Mouse (Mus musculus) forebrain, embryonic 15.5 days (tissue): ENCODE data around the gene Atp6v0a2. TPM values are rescaled to one million over a fixed set of nuclear protein-coding genes. Genes with fewer than 3 reads are reported as not detected.
"Not testable (repeated sequence)": the region's sequence is repeated elsewhere in the genome, so short reads cannot be mapped to it uniquely, and the experiment has no call there.

Experiments
- ATAC-seq: fragments of 200-750 bp; cut with Nextera tagmentation; replicated peaks from 2 replicates; pipeline ENCODE4 v1.8.0; 2017; ENCODE audit warnings: mild to moderate bottlenecking, moderate TSS enrichment, moderate library complexity
- H3K27ac ChIP-seq: fragments of 300-500 bp; sonication (generic); replicated peaks from 2 replicates; pipeline ENCODE4 v1.5.1; 2015; ENCODE audit warnings: mild to moderate bottlenecking, inconsistent platforms
- H3K27me3 ChIP-seq: fragments of 300-500 bp; sonication (generic); 2 replicates; pipeline ENCODE4 v1.6.1; 2015; ENCODE audit warnings: inconsistent platforms
- H3K36me3 ChIP-seq: fragments of 300-500 bp; sonication (generic); 2 replicates; pipeline ENCODE4 v1.6.1; 2015; ENCODE audit warnings: mild to moderate bottlenecking, inconsistent platforms
- H3K4me1 ChIP-seq: fragments of 300-500 bp; sonication (generic); 2 replicates; pipeline ENCODE4 v1.6.1; 2015; ENCODE audit warnings: inconsistent platforms
- H3K4me2 ChIP-seq: fragments of 300-500 bp; sonication (generic); replicated peaks from 2 replicates; pipeline ENCODE4 v1.6.1; 2015; ENCODE audit warnings: mild to moderate bottlenecking, inconsistent platforms
- H3K4me3 ChIP-seq: fragments of 300-500 bp; sonication (generic); 2 replicates; pipeline ENCODE4 v1.5.1; 2015; ENCODE audit warnings: mild to moderate bottlenecking, inconsistent platforms
- H3K9ac ChIP-seq: fragments of 300-500 bp; sonication (generic); replicated peaks from 2 replicates; pipeline ENCODE4 v1.6.1; 2015; ENCODE audit warnings: mild to moderate bottlenecking, inconsistent platforms
- H3K9me3 ChIP-seq: fragments of 300-500 bp; sonication (generic); 2 replicates; pipeline ENCODE4 v1.6.1; 2016; ENCODE audit warnings: inconsistent platforms
- WGBS: fragments of 180-500 bp; shearing (Covaris S2); methylation state at CpG from one replicate; pipeline ENCODE4 v1.1.7; 2015; ENCODE audit warnings: mixed read lengths; 5-methylcytosine and 5-hydroxymethylcytosine counted together
- polyA plus RNA-seq: library from polyadenylated mRNA; unstranded; fragments of >200 nt; fragmentation: Nextera tagmentation; extraction: Ambion mirVana; gene quantifications from 2 replicates; pipeline ENCODE4 v1.2.1, GENCODE M21; 2015

The Atp6v0a2 gene
- polyA plus RNA-seq, 1 experiment from 2014 or later, result 47.6 TPM

DNA sequence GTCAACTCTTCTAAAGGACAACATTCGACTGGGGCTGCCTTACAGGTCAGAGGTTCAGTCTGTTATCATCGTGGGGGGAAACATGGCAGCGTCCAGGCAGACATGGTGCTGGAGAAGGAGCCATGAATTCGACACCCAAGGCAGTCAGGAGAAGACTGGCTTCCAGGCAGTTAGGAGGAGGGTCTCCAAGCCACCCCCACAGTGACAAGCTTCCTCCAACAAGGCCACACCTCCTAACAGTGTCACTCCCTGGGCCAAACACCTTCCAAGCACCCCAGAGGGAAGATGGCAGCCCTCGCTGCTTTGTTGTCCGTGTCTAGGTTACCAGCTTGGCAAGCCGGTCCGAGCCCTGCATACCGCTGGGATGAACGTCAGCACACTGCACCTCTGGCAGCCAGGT, 9.7 kb upstream of the Atp6v0a2 start:
- WGBS, result 90% methylated on average over 10 of the region's 10 CpGs
- H3K27ac ChIP-seq, result no peak overlapping the region
- ATAC-seq, result no peak
- H3K27me3 ChIP-seq, result no peaks in the 10 kb centered on the region
- H3K9ac ChIP-seq, result no peak overlapping the region
- no peak overlapping the region for H3K4me2 ChIP-seq
- peaks cover 8% of the 10 kb centered on the region; the same call in 1 of the 2 replicates for H3K36me3 ChIP-seq
- no peaks in the 10 kb centered on the region for H3K9me3 ChIP-seq
- H3K4me1 ChIP-seq, result no peaks in the 10 kb centered on the region
- H3K4me3 ChIP-seq, result no peak overlapping the region

DNA sequence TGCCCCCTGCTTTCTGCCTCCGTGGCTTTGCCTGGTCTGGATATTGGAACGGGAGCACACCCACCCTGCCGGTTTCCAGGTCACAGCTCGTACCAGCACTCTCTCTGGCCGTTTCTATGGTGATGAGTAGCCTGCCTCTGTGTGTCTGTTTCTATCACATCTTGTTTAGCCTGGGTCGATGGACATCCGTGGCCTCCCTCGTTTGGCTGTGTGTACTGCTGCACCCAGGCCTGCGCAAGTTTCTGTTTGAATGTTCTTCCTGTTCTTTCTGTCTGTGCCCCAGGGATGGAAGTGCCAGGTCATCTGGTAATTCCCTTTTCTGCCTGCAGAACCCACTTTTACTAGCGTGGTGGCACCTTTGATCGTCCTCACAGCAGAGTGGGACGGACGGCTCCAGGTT, 7.0 kb upstream of the Atp6v0a2 start:
- H3K4me3 ChIP-seq, result no peak overlapping the region
- no peak for ATAC-seq
- no peaks in the 10 kb centered on the region for H3K4me1 ChIP-seq
- no peak overlapping the region for H3K27ac ChIP-seq
- no peaks in the 10 kb centered on the region for H3K9me3 ChIP-seq
- no peak overlapping the region for H3K4me2 ChIP-seq
- no peaks in the 10 kb centered on the region for H3K27me3 ChIP-seq
- H3K36me3 ChIP-seq, result peaks cover 7% of the 10 kb centered on the region; the same call in 1 of the 2 replicates
- WGBS, result 77% methylated on average over 13 of the region's 13 CpGs
- no peak overlapping the region for H3K9ac ChIP-seq

GRCm38 (mm10) chr5:124622890-124623289, 5.5 kb upstream of the Atp6v0a2 start:
- ATAC-seq, result no peak
- no peaks in the 10 kb centered on the region for H3K9me3 ChIP-seq
- 84% methylated on average over 15 of the region's 15 CpGs for WGBS
- H3K36me3 ChIP-seq, result peaks cover 6% of the 10 kb centered on the region; the same call in 1 of the 2 replicates
- no peak overlapping the region for H3K27ac ChIP-seq
- H3K9ac ChIP-seq, result no peak overlapping the region
- H3K4me3 ChIP-seq, result no peak overlapping the region
- peaks cover 1% of the 10 kb centered on the region for H3K4me1 ChIP-seq
- H3K4me2 ChIP-seq, result no peak overlapping the region
- H3K27me3 ChIP-seq, result no peaks in the 10 kb centered on the region

DNA sequence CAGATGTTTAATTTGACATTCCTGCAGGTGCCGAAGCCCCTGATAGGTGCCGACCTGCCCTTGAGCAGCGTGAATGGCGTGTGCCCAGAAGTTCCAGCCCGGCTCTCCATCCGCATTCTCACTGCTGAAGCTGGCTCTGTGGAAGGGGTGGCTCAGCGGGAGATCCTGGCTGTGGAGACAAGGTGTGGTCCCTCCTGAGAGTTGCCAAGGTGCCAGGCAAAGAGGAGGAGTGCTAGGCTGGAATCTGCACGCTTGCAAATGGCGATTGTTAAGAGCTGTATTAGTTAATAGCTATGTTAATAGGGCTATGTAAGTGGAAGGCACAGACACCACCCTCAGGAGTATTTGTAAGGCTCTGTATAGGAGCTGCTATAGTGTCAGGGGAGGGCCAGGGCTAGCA, 4.1 kb upstream of the Atp6v0a2 start:
- no peaks in the 10 kb centered on the region for H3K27me3 ChIP-seq

DNA sequence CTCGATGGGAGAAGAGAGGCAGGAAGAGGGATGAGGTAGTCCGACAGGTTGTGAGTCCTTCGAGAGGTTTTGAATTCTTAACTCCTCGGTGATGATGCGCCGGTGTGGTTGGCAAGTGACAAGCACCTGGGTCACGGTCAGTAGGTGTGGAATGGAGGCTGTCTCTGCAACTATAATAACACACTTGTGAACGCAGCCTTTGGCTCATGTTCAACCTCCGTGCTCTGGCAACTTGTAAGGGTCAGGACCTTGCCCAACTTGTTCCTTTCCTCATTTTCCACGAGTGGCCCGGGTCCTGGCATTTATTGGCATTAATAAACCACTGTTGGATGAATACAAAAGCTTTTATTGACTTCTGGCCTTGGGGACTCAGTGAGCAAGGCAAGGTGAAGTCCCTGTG, 1.3 kb downstream of the Atp6v0a2 start:
- no peak overlapping the region for H3K27ac ChIP-seq

More for the DNA sequence above, 4.1 kb upstream of the Atp6v0a2 start:
- Histone ChIP-seq H3K9ac (no peak overlapping the region), H3K9me3 (no peaks in the 10 kb centered on the region), H3K27ac (no peak overlapping the region), H3K4me2 (no peak overlapping the region), H3K4me3 (no peak overlapping the region), H3K4me1 (peaks cover 7% of the 10 kb centered on the region), H3K36me3 (peaks cover 6% of the 10 kb centered on the region; the same call in 1 of the 2 replicates)
- 92% methylated on average over 9 of the region's 9 CpGs for WGBS
- no peak for ATAC-seq

GRCm38 (mm10) chr5:124631685-124632084, 3.3 kb downstream of the Atp6v0a2 start:
- no peak for ATAC-seq
- Histone ChIP-seq H3K4me2 (no peak overlapping the region), H3K4me3 (no peak overlapping the region), H3K4me1 (peaks cover 21% of the 10 kb centered on the region), H3K9ac (no peak overlapping the region), H3K27me3 (no peaks in the 10 kb centered on the region), H3K36me3 (peaks cover 29% of the 10 kb centered on the region), H3K9me3 (no peaks in the 10 kb centered on the region), H3K27ac (no peak overlapping the region)
- WGBS, result 94% methylated on average over 11 of the region's 11 CpGs

More for the DNA sequence above, 1.3 kb downstream of the Atp6v0a2 start:
- H3K4me3 ChIP-seq, result peak overlapping the region; percentile 70
- H3K9me3 ChIP-seq, result no peaks in the 10 kb centered on the region
- H3K36me3 ChIP-seq, result peaks cover 13% of the 10 kb centered on the region
- no peak for ATAC-seq
- peak overlapping the region; percentile 87 for H3K9ac ChIP-seq
- H3K27me3 ChIP-seq, result no peaks in the 10 kb centered on the region
- 24% methylated on average over 11 of the region's 11 CpGs for WGBS
- H3K4me2 ChIP-seq, result peak overlapping the region; percentile 86
- H3K4me1 ChIP-seq, result peaks cover 21% of the 10 kb centered on the region

- Histone ChIP-seq H3K36me3 (peaks cover 37% of the 10 kb centered on the region), H3K27ac (no peak overlapping the region), H3K9ac (no peak overlapping the region), H3K4me1 (peaks cover 21% of the 10 kb centered on the region), H3K4me2 (no peak overlapping the region), H3K9me3 (no peaks in the 10 kb centered on the region), H3K27me3 (no peaks in the 10 kb centered on the region), H3K4me3 (no peak overlapping the region)
- ATAC-seq, result no peak
- WGBS, result 82% methylated on average over 5 of the region's 5 CpGs
These were observed 4.1 kb downstream of the Atp6v0a2 start for GRCm38 (mm10) chr5:124632461-124632860.

- Histone ChIP-seq H3K4me1 (peaks cover 14% of the 10 kb centered on the region), H3K36me3 (peaks cover 45% of the 10 kb centered on the region), H3K4me2 (no peak overlapping the region), H3K9me3 (no peaks in the 10 kb centered on the region), H3K27ac (no peak overlapping the region), H3K9ac (no peak overlapping the region), H3K4me3 (no peak overlapping the region), H3K27me3 (no peaks in the 10 kb centered on the region)
- ATAC-seq, result no peak
- WGBS, result 90% methylated on average over 2 of the region's 2 CpGs
These were observed 5.0 kb downstream of the Atp6v0a2 start for GRCm38 (mm10) chr5:124633425-124633824.

DNA sequence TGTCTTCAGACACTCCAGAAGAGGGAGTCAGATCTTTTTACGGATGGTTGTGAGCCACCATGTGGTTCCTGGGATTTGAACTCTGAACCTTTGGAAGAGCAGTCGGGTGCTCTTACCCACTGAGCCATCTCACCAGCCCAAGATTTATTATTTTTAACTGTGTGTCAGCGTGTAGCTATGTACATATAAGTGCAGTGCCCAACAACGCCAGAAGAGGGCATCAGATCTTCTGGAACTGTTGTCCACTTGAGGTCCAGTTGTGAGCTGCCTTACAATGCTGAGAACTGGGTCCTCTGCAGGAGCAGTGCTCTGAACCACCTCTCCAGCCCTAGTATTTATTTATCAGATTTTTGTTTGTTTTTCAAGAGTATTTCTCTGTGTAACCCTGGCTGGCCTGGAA, 6.7 kb downstream of the Atp6v0a2 start:
- WGBS, result 89% methylated on average over 4 of the region's 4 CpGs
- not testable (repeated sequence) for H3K9me3 ChIP-seq, H3K4me3 ChIP-seq, H3K27me3 ChIP-seq, H3K9ac ChIP-seq, H3K4me1 ChIP-seq, H3K4me2 ChIP-seq, H3K27ac ChIP-seq, ATAC-seq
- peaks cover 62% of the 10 kb centered on the region for H3K36me3 ChIP-seq

GRCm38 (mm10) chr5:124636139-124636538, 7.8 kb downstream of the Atp6v0a2 start:
- WGBS, result 96% methylated on average over 3 of the region's 3 CpGs
- H3K9ac ChIP-seq, result no peak overlapping the region
- H3K36me3 ChIP-seq, result peaks cover 72% of the 10 kb centered on the region
- no peak overlapping the region for H3K4me2 ChIP-seq
- H3K27me3 ChIP-seq, result no peaks in the 10 kb centered on the region
- 0 out of 2 replicates have a peak, but pooled peaks cover 3% of the 10 kb centered on the region for H3K4me1 ChIP-seq
- no peak overlapping the region for H3K27ac ChIP-seq
- no peaks in the 10 kb centered on the region for H3K9me3 ChIP-seq
- no peak overlapping the region for H3K4me3 ChIP-seq
- ATAC-seq, result no peak

GRCm38 (mm10) chr5:124636694-124637093, 8.3 kb downstream of the Atp6v0a2 start:
- Histone ChIP-seq H3K4me2 (no peak overlapping the region), H3K9ac (no peak overlapping the region), H3K27ac (no peak overlapping the region), H3K4me1 (0 out of 2 replicates have a peak, but pooled peaks cover 2% of the 10 kb centered on the region), H3K27me3 (no peaks in the 10 kb centered on the region), H3K4me3 (no peak overlapping the region), H3K36me3 (peaks cover 78% of the 10 kb centered on the region), H3K9me3 (no peaks in the 10 kb centered on the region)
- WGBS, result 97% methylated on average over 4 of the region's 4 CpGs
- no peak for ATAC-seq

- no peak overlapping the region for H3K4me3 ChIP-seq
- H3K36me3 ChIP-seq, result peaks cover 84% of the 10 kb centered on the region
- no peaks in the 10 kb centered on the region for H3K27me3 ChIP-seq
- WGBS, result 92% methylated on average over 11 of the region's 11 CpGs
- no peak overlapping the region for H3K9ac ChIP-seq
- H3K4me1 ChIP-seq, result no peaks in the 10 kb centered on the region
- ATAC-seq, result no peak
- no peak overlapping the region for H3K4me2 ChIP-seq
- no peaks in the 10 kb centered on the region for H3K9me3 ChIP-seq
- no peak overlapping the region for H3K27ac ChIP-seq
These were observed 8.9 kb downstream of the Atp6v0a2 start for GRCm38 (mm10) chr5:124637300-124637699.

GRCm38 (mm10) chr5:124637836-124638235, 9.5 kb downstream of the Atp6v0a2 start:
- H3K9me3 ChIP-seq, result no peaks in the 10 kb centered on the region
- no peak overlapping the region for H3K4me3 ChIP-seq
- no peak overlapping the region for H3K9ac ChIP-seq
- no peak overlapping the region for H3K4me2 ChIP-seq
- H3K27me3 ChIP-seq, result no peaks in the 10 kb centered on the region
- WGBS, result 98% methylated on average over 13 of the region's 13 CpGs
- H3K36me3 ChIP-seq, result peaks cover 89% of the 10 kb centered on the region
- no peak overlapping the region for H3K27ac ChIP-seq
- ATAC-seq, result no peak
- no peaks in the 10 kb centered on the region for H3K4me1 ChIP-seq
